Mouse (Mus musculus) forebrain, postnatal 0 days (tissue): ENCODE measurements around the gene Ikzf3. TPM values are rescaled to one million over a fixed set of nuclear protein-coding genes. Genes with fewer than 3 reads are reported as not detected.

Source experiments
- ATAC-seq: fragments of 200-750 bp; cut with Nextera tagmentation; 2 replicates; pipeline ENCODE4 v1.8.0; 2017; ENCODE audit warnings: mild to moderate bottlenecking, moderate library complexity
- DNase-seq: peaks from one replicate; pipeline ENCODE4 v3.0.0-alpha.2; 2015
- H3K27ac ChIP-seq: fragments of 300-500 bp; sonication (generic); 2 replicates; pipeline ENCODE4 v1.5.1; 2014; ENCODE audit warnings: low read depth, mild to moderate bottlenecking, antibody characterized with exemption, low read length, moderate library complexity, mixed read lengths
- H3K27me3 ChIP-seq: fragments of 300-500 bp; sonication (generic); 2 replicates; pipeline ENCODE4 v1.6.1; 2014; ENCODE audit warnings: mild to moderate bottlenecking, low read length, mixed read lengths; ENCODE audit not compliant: insufficient read depth
- H3K36me3 ChIP-seq: fragments of 300-500 bp; sonication (generic); 2 replicates; pipeline ENCODE4 v1.6.1; 2014; ENCODE audit warnings: mild to moderate bottlenecking, moderate library complexity; ENCODE audit not compliant: insufficient read depth
- H3K4me1 ChIP-seq: fragments of 300-500 bp; sonication (generic); 2 replicates; pipeline ENCODE4 v1.6.1; 2014; ENCODE audit warnings: antibody characterized with exemption; ENCODE audit not compliant: insufficient read depth
- H3K4me2 ChIP-seq: fragments of 300-500 bp; sonication (generic); 2 replicates; pipeline ENCODE4 v1.6.1; 2014; ENCODE audit warnings: low read depth, mild to moderate bottlenecking, moderate library complexity
- H3K4me3 ChIP-seq: fragments of 300-500 bp; sonication (generic); 2 replicates; pipeline ENCODE4 v1.5.1; 2014; ENCODE audit warnings: low read depth, low read length, mixed read lengths
- H3K9ac ChIP-seq: fragments of 300-500 bp; sonication (generic); 2 replicates; pipeline ENCODE4 v1.6.1; 2014; ENCODE audit warnings: mild to moderate bottlenecking
- H3K9me3 ChIP-seq: fragments of 300-500 bp; sonication (generic); 2 replicates; pipeline ENCODE4 v1.6.1; 2016; ENCODE audit warnings: low read length
- CTCF ChIP-seq: sonication (generic); IDR thresholded peaks from 2 replicates; pipeline ENCODE4 v1.5.1; 2016; ENCODE audit warnings: antibody characterized with exemption, control low read depth, low read depth
- WGBS: fragments of 180-500 bp; shearing (Covaris S2); extraction: QIAGEN DNeasy Blood & Tissue Kit; methylation state at CpG from one replicate; pipeline ENCODE4 v1.1.7; 2014; 5-methylcytosine and 5-hydroxymethylcytosine counted together
- polyA plus RNA-seq: library from polyadenylated mRNA; unstranded; fragments of >200 nt; fragmentation: Nextera tagmentation; extraction: Ambion mirVana; gene quantifications from 2 replicates; pipeline ENCODE4 v1.2.1, GENCODE M21; 2015
- total RNA-seq: library from RNA; depleted of rRNA; stranded (reverse); fragments of >200 nt; gene quantifications from 2 replicates; pipeline ENCODE4 v1.2.3, GENCODE M21; 2014

The Ikzf3 gene
- total and polyA plus RNA-seq, 2 experiments from 2014 or later = 0.14 to 0.21 TPM

- peak overlapping the region; percentile 0; the same call in 1 of the 2 replicates for H3K4me3 ChIP-seq
- H3K9me3 ChIP-seq = no peaks in the 10 kb centered on the region
- H3K9ac ChIP-seq = no peak overlapping the region
- TF ChIP-seq CTCF = no peak
- H3K27ac ChIP-seq = no peak overlapping the region
- peak overlapping the region; percentile 1; the same call in 1 of the 2 replicates for H3K4me2 ChIP-seq
- H3K27me3 ChIP-seq = peaks cover 19% of the 10 kb centered on the region
- 5% methylated on average over 27 of the region's 33 CpGs for WGBS
- ATAC-seq (no peak), DNase-seq (no peak)
- no peaks in the 10 kb centered on the region for H3K36me3 ChIP-seq
- H3K4me1 ChIP-seq = no peaks in the 10 kb centered on the region
Measured at GRCm38 (mm10) chr11:98446562-98447474, 99.0 kb downstream of the Ikzf3 start.

DNA sequence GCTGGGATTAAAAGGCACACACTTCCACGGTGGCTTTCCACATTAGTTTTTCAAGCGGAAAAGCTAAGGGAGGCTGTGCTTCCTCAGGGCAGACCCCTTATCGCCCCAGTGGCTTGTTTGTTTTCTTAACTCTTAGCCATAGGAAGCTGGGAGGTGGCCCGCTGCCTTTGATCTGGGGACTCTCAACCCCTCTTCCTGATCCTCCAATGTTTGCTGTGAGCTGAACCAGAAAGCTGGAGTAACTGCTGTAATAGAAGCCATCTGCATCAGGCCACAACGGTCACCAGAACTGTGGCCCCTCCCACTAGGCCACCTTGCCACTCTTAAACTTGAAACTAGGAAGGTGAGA lies 99.6 kb downstream of the Ikzf3 start, which contains the start of gene Grb7:
TSS of gene Grb7 (plus strand) at position 182 of the 349 bp plus-strand sequence.
- Histone ChIP-seq H3K4me2 (peak within 1 kb of the TSS; percentile 1; the same call in 1 of the 2 replicates), H3K9me3 (no peaks in the 10 kb centered on the region), H3K27me3 (peaks cover 19% of the 10 kb centered on the region), H3K27ac (no peak within 1 kb of the TSS), H3K4me1 (no peaks in the 10 kb centered on the region), H3K4me3 (peak within 1 kb of the TSS; percentile 0; the same call in 1 of the 2 replicates), H3K9ac (no peak within 1 kb of the TSS), H3K36me3 (no peaks in the 10 kb centered on the region)
- no peak for TF ChIP-seq CTCF
- WGBS = 19% methylated on average over 5 of the region's 5 CpGs
- DNase-seq = no peak
- no peak for ATAC-seq

GRCm38 (mm10) chr11:98445679-98446078 lies 100.2 kb downstream of the Ikzf3 start:
- no peak for ATAC-seq
- no peak for TF ChIP-seq CTCF
- 68% methylated on average over 4 of the region's 4 CpGs for WGBS
- no peaks in the 10 kb centered on the region for H3K9me3 ChIP-seq
- H3K36me3 ChIP-seq = no peaks in the 10 kb centered on the region
- no peak overlapping the region for H3K4me2 ChIP-seq
- no peak for DNase-seq
- H3K4me1 ChIP-seq = no peaks in the 10 kb centered on the region
- H3K9ac ChIP-seq = no peak overlapping the region
- no peak overlapping the region for H3K4me3 ChIP-seq
- peaks cover 19% of the 10 kb centered on the region for H3K27me3 ChIP-seq
- no peak overlapping the region for H3K27ac ChIP-seq

- Histone ChIP-seq H3K27ac (no peak overlapping the region), H3K4me1 (no peaks in the 10 kb centered on the region), H3K27me3 (peaks cover 19% of the 10 kb centered on the region), H3K9ac (no peak overlapping the region), H3K9me3 (no peaks in the 10 kb centered on the region), H3K4me2 (no peak overlapping the region), H3K4me3 (no peak overlapping the region), H3K36me3 (no peaks in the 10 kb centered on the region)
- DNase-seq (no peak), ATAC-seq (no peak)
- WGBS = 50% methylated on average over 1 of the region's 1 CpGs
- TF ChIP-seq CTCF = no peak
Measured at GRCm38 (mm10) chr11:98445238-98445637, 100.6 kb downstream of the Ikzf3 start.

GRCm38 (mm10) chr11:98443688-98444087 lies 102.1 kb downstream of the Ikzf3 start:
- ATAC-seq (no peak), DNase-seq (no peak)
- no peaks in the 10 kb centered on the region for H3K9me3 ChIP-seq
- no peak overlapping the region for H3K4me3 ChIP-seq
- H3K4me1 ChIP-seq = no peaks in the 10 kb centered on the region
- H3K4me2 ChIP-seq = no peak overlapping the region
- peaks cover 19% of the 10 kb centered on the region for H3K27me3 ChIP-seq
- no peak overlapping the region for H3K9ac ChIP-seq
- WGBS = 100% methylated on average over 1 of the region's 1 CpGs
- no peaks in the 10 kb centered on the region for H3K36me3 ChIP-seq
- H3K27ac ChIP-seq = no peak overlapping the region
- TF ChIP-seq CTCF = no peak

- ATAC-seq (peak; percentile 96), DNase-seq (peak; percentile 97)
- peak within 1 kb of the TSS; percentile 66 for H3K9ac ChIP-seq
- H3K9me3 ChIP-seq = no peaks in the 10 kb centered on the region
- no peaks in the 10 kb centered on the region for H3K27me3 ChIP-seq
- peak within 1 kb of the TSS; percentile 73 for H3K4me3 ChIP-seq
- H3K27ac ChIP-seq = peak within 1 kb of the TSS; percentile 66
- peak within 1 kb of the TSS; percentile 65 for H3K4me2 ChIP-seq
- TF ChIP-seq CTCF = peak; percentile 97
- WGBS = 2% methylated on average over 43 of the region's 43 CpGs
- peaks cover 7% of the 10 kb centered on the region; the same call in 1 of the 2 replicates for H3K4me1 ChIP-seq
- H3K36me3 ChIP-seq = peaks cover 5% of the 10 kb centered on the region; the same call in 1 of the 2 replicates
Measured at GRCm38 (mm10) chr11:98438331-98439158, 107.3 kb downstream of the Ikzf3 start, which contains the start of gene Mien1. Mien1 (minus strand) TSS chr11:98438991.
